Mouse (Mus musculus): ENCODE measurements around the gene Plxnc1. TPM values are rescaled to one million over a fixed set of nuclear protein-coding genes. Genes with fewer than 3 reads are reported as not detected.

The Plxnc1 gene
- polyA plus RNA-seq, 1 experiment from 2014 or later = 3.9 TPM

GRCm38 (mm10) chr10:94799485-94800239, 145.0 kb downstream of the Plxnc1 start:
- no peak overlapping the region for H3K9ac ChIP-seq (ENCODE audit: low read depth, low read length)
- H3K36me3 ChIP-seq (ENCODE audit: control insufficient read depth, insufficient read depth, low read length) = peaks cover 6% of the 10 kb centered on the region; the same call in 1 of the 2 replicates
- no peak overlapping the region for H3K4me3 ChIP-seq (ENCODE audit: low read length)
- no peaks in the 10 kb centered on the region for H3K27me3 ChIP-seq (ENCODE audit: control insufficient read depth, insufficient read depth, low read length)
- H3K9me3 ChIP-seq (ENCODE audit: control insufficient read depth, low read length) = no peaks in the 10 kb centered on the region
- 30% methylated on average over 2 of the region's 2 CpGs for WGBS
- no peaks in the 10 kb centered on the region for H3K4me1 ChIP-seq (ENCODE audit: control insufficient read depth, insufficient read depth, low read length)
- H3K4me2 ChIP-seq (replicated peaks; ENCODE audit: low read depth, low read length) = no peak overlapping the region
- no peak overlapping the region for H3K27ac ChIP-seq (ENCODE audit: low read depth, low read length)
- ATAC-seq (ENCODE audit: low FRiP score, low TSS enrichment) = no peak

- ATAC-seq (ENCODE audit: low FRiP score, low TSS enrichment) = no peak
- WGBS = 58% methylated on average over 5 of the region's 5 CpGs
- no peak overlapping the region for H3K9ac ChIP-seq (ENCODE audit: low read depth, low read length)
- H3K27ac ChIP-seq (ENCODE audit: low read depth, low read length) = no peak overlapping the region
- H3K36me3 ChIP-seq (ENCODE audit: control insufficient read depth, insufficient read depth, low read length) = peaks cover 6% of the 10 kb centered on the region; the same call in 1 of the 2 replicates
- H3K4me3 ChIP-seq (ENCODE audit: low read length) = no peak overlapping the region
- no peaks in the 10 kb centered on the region for H3K27me3 ChIP-seq (ENCODE audit: control insufficient read depth, insufficient read depth, low read length)
- H3K4me2 ChIP-seq (replicated peaks; ENCODE audit: low read depth, low read length) = no peak overlapping the region
- no peaks in the 10 kb centered on the region for H3K9me3 ChIP-seq (ENCODE audit: control insufficient read depth, low read length)
- H3K4me1 ChIP-seq (ENCODE audit: control insufficient read depth, insufficient read depth, low read length) = no peaks in the 10 kb centered on the region
These were observed 146.5 kb downstream of the Plxnc1 start for GRCm38 (mm10) chr10:94798128-94798527.

GRCm38 (mm10) chr10:94794666-94795244, 149.9 kb downstream of the Plxnc1 start:
- 86% methylated on average over 5 of the region's 5 CpGs for WGBS
- no peak for ATAC-seq (ENCODE audit: low FRiP score, low TSS enrichment)

GRCm38 (mm10) chr10:94793914-94794313, 150.7 kb downstream of the Plxnc1 start:
- 89% methylated on average over 3 of the region's 3 CpGs for WGBS
- no peak for ATAC-seq (ENCODE audit: low FRiP score, low TSS enrichment)
- Histone ChIP-seq H3K4me2 (replicated peaks; ENCODE audit: low read depth, low read length) (no peak overlapping the region), H3K4me3 (ENCODE audit: low read length) (no peak overlapping the region), H3K27ac (ENCODE audit: low read depth, low read length) (no peak overlapping the region), H3K9ac (ENCODE audit: low read depth, low read length) (no peak overlapping the region), H3K9me3 (ENCODE audit: control insufficient read depth, low read length) (no peaks in the 10 kb centered on the region), H3K36me3 (ENCODE audit: control insufficient read depth, insufficient read depth, low read length) (peaks cover 9% of the 10 kb centered on the region; the same call in 1 of the 2 replicates), H3K27me3 (ENCODE audit: control insufficient read depth, insufficient read depth, low read length) (no peaks in the 10 kb centered on the region), H3K4me1 (ENCODE audit: control insufficient read depth, insufficient read depth, low read length) (no peaks in the 10 kb centered on the region)

More at GRCm38 (mm10) chr10:94794666-94795244, 149.9 kb downstream of the Plxnc1 start:
- H3K9ac ChIP-seq (ENCODE audit: low read depth, low read length) = no peak overlapping the region
- no peaks in the 10 kb centered on the region for H3K4me1 ChIP-seq (ENCODE audit: control insufficient read depth, insufficient read depth, low read length)
- no peak overlapping the region for H3K27ac ChIP-seq (ENCODE audit: low read depth, low read length)
- peaks cover 6% of the 10 kb centered on the region; the same call in 1 of the 2 replicates for H3K36me3 ChIP-seq (ENCODE audit: control insufficient read depth, insufficient read depth, low read length)
- no peaks in the 10 kb centered on the region for H3K27me3 ChIP-seq (ENCODE audit: control insufficient read depth, insufficient read depth, low read length)
- H3K4me3 ChIP-seq (ENCODE audit: low read length) = no peak overlapping the region
- H3K9me3 ChIP-seq (ENCODE audit: control insufficient read depth, low read length) = no peaks in the 10 kb centered on the region
- no peak overlapping the region for H3K4me2 ChIP-seq (replicated peaks; ENCODE audit: low read depth, low read length)

GRCm38 (mm10) chr10:94789205-94789604, 155.4 kb downstream of the Plxnc1 start:
- H3K4me3 ChIP-seq (ENCODE audit: low read length) = no peak overlapping the region
- 61% methylated on average over 3 of the region's 3 CpGs for WGBS
- H3K27ac ChIP-seq (ENCODE audit: low read depth, low read length) = no peak overlapping the region
- no peaks in the 10 kb centered on the region for H3K4me1 ChIP-seq (ENCODE audit: control insufficient read depth, insufficient read depth, low read length)
- H3K36me3 ChIP-seq (ENCODE audit: control insufficient read depth, insufficient read depth, low read length) = peaks cover 6% of the 10 kb centered on the region; the same call in 1 of the 2 replicates
- no peak for ATAC-seq (ENCODE audit: low FRiP score, low TSS enrichment)
- no peak overlapping the region for H3K9ac ChIP-seq (ENCODE audit: low read depth, low read length)
- no peaks in the 10 kb centered on the region for H3K9me3 ChIP-seq (ENCODE audit: control insufficient read depth, low read length)
- H3K27me3 ChIP-seq (ENCODE audit: control insufficient read depth, insufficient read depth, low read length) = no peaks in the 10 kb centered on the region
- H3K4me2 ChIP-seq (replicated peaks; ENCODE audit: low read depth, low read length) = no peak overlapping the region

GRCm38 (mm10) chr10:94780618-94781262, 163.9 kb downstream of the Plxnc1 start:
- Histone ChIP-seq H3K9me3 (ENCODE audit: control insufficient read depth, low read length) (no peaks in the 10 kb centered on the region), H3K27ac (ENCODE audit: low read depth, low read length) (no peak overlapping the region), H3K4me2 (replicated peaks; ENCODE audit: low read depth, low read length) (no peak overlapping the region), H3K9ac (ENCODE audit: low read depth, low read length) (no peak overlapping the region), H3K4me1 (ENCODE audit: control insufficient read depth, insufficient read depth, low read length) (no peaks in the 10 kb centered on the region), H3K4me3 (ENCODE audit: low read length) (no peak overlapping the region), H3K27me3 (ENCODE audit: control insufficient read depth, insufficient read depth, low read length) (no peaks in the 10 kb centered on the region), H3K36me3 (ENCODE audit: control insufficient read depth, insufficient read depth, low read length) (no peaks in the 10 kb centered on the region)
- WGBS = 82% methylated on average over 3 of the region's 3 CpGs
- ATAC-seq (ENCODE audit: low FRiP score, low TSS enrichment) = no peak

GRCm38 (mm10) chr10:94779319-94779718, 165.3 kb downstream of the Plxnc1 start:
- Histone ChIP-seq H3K27me3 (ENCODE audit: control insufficient read depth, insufficient read depth, low read length) (no peaks in the 10 kb centered on the region), H3K9ac (ENCODE audit: low read depth, low read length) (no peak overlapping the region), H3K36me3 (ENCODE audit: control insufficient read depth, insufficient read depth, low read length) (no peaks in the 10 kb centered on the region), H3K4me2 (replicated peaks; ENCODE audit: low read depth, low read length) (no peak overlapping the region), H3K9me3 (ENCODE audit: control insufficient read depth, low read length) (no peaks in the 10 kb centered on the region), H3K4me1 (ENCODE audit: control insufficient read depth, insufficient read depth, low read length) (no peaks in the 10 kb centered on the region), H3K4me3 (ENCODE audit: low read length) (no peak overlapping the region), H3K27ac (ENCODE audit: low read depth, low read length) (no peak overlapping the region)
- WGBS = 94% methylated on average over 4 of the region's 4 CpGs
- no peak for ATAC-seq (ENCODE audit: low FRiP score, low TSS enrichment)

GRCm38 (mm10) chr10:94777576-94777975, 167.1 kb downstream of the Plxnc1 start:
- Histone ChIP-seq H3K27ac (ENCODE audit: low read depth, low read length) (no peak overlapping the region), H3K4me2 (replicated peaks; ENCODE audit: low read depth, low read length) (no peak overlapping the region), H3K9me3 (ENCODE audit: control insufficient read depth, low read length) (no peaks in the 10 kb centered on the region), H3K9ac (ENCODE audit: low read depth, low read length) (no peak overlapping the region), H3K4me1 (ENCODE audit: control insufficient read depth, insufficient read depth, low read length) (no peaks in the 10 kb centered on the region), H3K4me3 (ENCODE audit: low read length) (no peak overlapping the region), H3K36me3 (ENCODE audit: control insufficient read depth, insufficient read depth, low read length) (no peaks in the 10 kb centered on the region), H3K27me3 (ENCODE audit: control insufficient read depth, insufficient read depth, low read length) (no peaks in the 10 kb centered on the region)
- ATAC-seq (ENCODE audit: low FRiP score, low TSS enrichment) = no peak
- WGBS = 95% methylated on average over 3 of the region's 3 CpGs

- H3K27me3 ChIP-seq (ENCODE audit: control insufficient read depth, insufficient read depth, low read length) = no peaks in the 10 kb centered on the region
- no peak overlapping the region for H3K4me2 ChIP-seq (replicated peaks; ENCODE audit: low read depth, low read length)
- H3K27ac ChIP-seq (ENCODE audit: low read depth, low read length) = no peak overlapping the region
- no peak overlapping the region for H3K9ac ChIP-seq (ENCODE audit: low read depth, low read length)
- no peak for ATAC-seq (ENCODE audit: low FRiP score, low TSS enrichment)
- H3K4me1 ChIP-seq (ENCODE audit: control insufficient read depth, insufficient read depth, low read length) = no peaks in the 10 kb centered on the region
- WGBS = 76% methylated on average over 3 of the region's 3 CpGs
- no peaks in the 10 kb centered on the region for H3K36me3 ChIP-seq (ENCODE audit: control insufficient read depth, insufficient read depth, low read length)
- no peak overlapping the region for H3K4me3 ChIP-seq (ENCODE audit: low read length)
- H3K9me3 ChIP-seq (ENCODE audit: control insufficient read depth, low read length) = no peaks in the 10 kb centered on the region
These were observed 173.1 kb downstream of the Plxnc1 start for GRCm38 (mm10) chr10:94771496-94771895.

Measured in kidney, embryonic 14.5 days (tissue).